Mouse (Mus musculus): ENCODE measurements around the gene Pla1a. TPM values are rescaled to one million over a fixed set of nuclear protein-coding genes. Genes with fewer than 3 reads are reported as not detected.

Pla1a gene
- total RNA-seq, 2 experiments from 2014 or later = 3.0 to 3.6 TPM

GRCm38 (mm10) chr16:38434295-38434795 is 1.4 kb upstream of the Pla1a start:
- no peak for DNase-seq

- DNase-seq = no peak
Measured at GRCm38 (mm10) chr16:38433514-38433913, 569 bp upstream of the Pla1a start.

- no peak for DNase-seq
Measured at GRCm38 (mm10) chr16:38431446-38432185, 1.3 kb downstream of the Pla1a start.

- DNase-seq = no peak
Measured at GRCm38 (mm10) chr16:38425799-38426198, 7.1 kb downstream of the Pla1a start.

- DNase-seq = no peak
Measured at GRCm38 (mm10) chr16:38425374-38425773, 7.6 kb downstream of the Pla1a start.

GRCm38 (mm10) chr16:38414953-38415352 is 18.0 kb downstream of the Pla1a start:
- DNase-seq = no peak

- no peak for DNase-seq
Measured at GRCm38 (mm10) chr16:38408416-38408815, 24.5 kb downstream of the Pla1a start.

GRCm38 (mm10) chr16:38407584-38407983 is 25.4 kb downstream of the Pla1a start:
- DNase-seq = no peak

- no peak for DNase-seq
Measured at GRCm38 (mm10) chr16:38406708-38407107, 26.2 kb downstream of the Pla1a start.

GRCm38 (mm10) chr16:38406293-38406692 is 26.7 kb downstream of the Pla1a start:
- DNase-seq = no peak

- DNase-seq = no peak
Measured at GRCm38 (mm10) chr16:38403639-38404038, 29.3 kb downstream of the Pla1a start.

- no peak for DNase-seq
Measured at GRCm38 (mm10) chr16:38401468-38401867, 31.5 kb downstream of the Pla1a start.

GRCm38 (mm10) chr16:38400311-38400960 is 32.5 kb downstream of the Pla1a start:
- no peak for DNase-seq

GRCm38 (mm10) chr16:38399531-38400231 is 33.3 kb downstream of the Pla1a start:
- peak; percentile 68 for DNase-seq

- DNase-seq = no peak
Measured at GRCm38 (mm10) chr16:38399076-38399475, 33.9 kb downstream of the Pla1a start.

GRCm38 (mm10) chr16:38398266-38398665 is 34.7 kb downstream of the Pla1a start:
- DNase-seq = no peak

- DNase-seq = peak; percentile 40
Measured at GRCm38 (mm10) chr16:38396155-38396554, 36.8 kb downstream of the Pla1a start.

GRCm38 (mm10) chr16:38395060-38395730 is 37.8 kb downstream of the Pla1a start:
- no peak for DNase-seq

- no peak for DNase-seq
Measured at GRCm38 (mm10) chr16:38394191-38394618, 38.7 kb downstream of the Pla1a start.

GRCm38 (mm10) chr16:38392126-38392894 is 40.6 kb downstream of the Pla1a start:
- DNase-seq = peak; percentile 83

- DNase-seq = no peak
Measured at GRCm38 (mm10) chr16:38390322-38390721, 42.6 kb downstream of the Pla1a start.
